Mouse (Mus musculus) erythroid progenitor cell, adult 5-6 weeks (primary cell): ENCODE measurements around the gene Pgam2. TPM values are rescaled to one million over a fixed set of nuclear protein-coding genes. Genes with fewer than 3 reads are reported as not detected.

Experiments used
- ATAC-seq: replicated peaks from 2 replicates; pipeline ENCODE4 v1.8.0; 2016; ENCODE audit warnings: moderate number of reproducible peaks, mild to moderate bottlenecking, moderate TSS enrichment, inconsistent platforms; ENCODE audit not compliant: poor library complexity, low FRiP score, severe bottlenecking
- total RNA-seq, 2 experiments: library from RNA; stranded (forward) in 1 of 2; stranded (reverse) in 1 of 2; fragments of 150-400 nt in 1 of 2; fragments of 186-747, 209-891 nt in 1 of 2; gene quantifications; 2 replicates each; pipeline versions ENCODE4 v1.2.3 to v1.2.4; 2015 to 2017; ENCODE audit warnings: low replicate concordance in 2 of 2

Gene Pgam2
- total RNA-seq (2015; ENCODE audit: low replicate concordance) (not detected in 2 replicates), total RNA-seq (2017; ENCODE audit: low replicate concordance) (not detected in 2 replicates)

DNA sequence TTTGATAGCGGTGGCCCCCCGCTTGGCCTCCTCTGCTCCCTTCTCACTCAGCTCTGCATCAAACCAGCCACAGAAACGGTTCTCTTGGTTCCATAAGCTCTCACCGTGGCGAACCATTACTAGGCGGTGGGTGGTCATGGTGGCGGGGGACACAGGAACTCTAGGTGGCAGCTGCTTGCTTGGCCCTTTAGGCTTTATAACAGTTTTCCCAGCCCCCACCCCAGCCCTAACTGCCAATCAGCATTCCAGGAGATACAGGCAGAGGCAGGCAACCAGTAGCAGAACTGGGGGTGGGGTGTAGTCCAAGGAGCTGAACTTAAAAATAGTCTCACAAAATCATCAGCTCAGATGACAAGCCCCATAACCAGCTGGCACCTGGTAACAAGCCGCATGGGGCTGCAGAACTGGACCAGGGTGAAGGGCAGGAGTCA lies at the start of gene Pgam2:
TSS of gene Pgam2 (minus strand) at position 183 of the 431 bp plus-strand sequence.
- ATAC-seq, result no peak

DNA sequence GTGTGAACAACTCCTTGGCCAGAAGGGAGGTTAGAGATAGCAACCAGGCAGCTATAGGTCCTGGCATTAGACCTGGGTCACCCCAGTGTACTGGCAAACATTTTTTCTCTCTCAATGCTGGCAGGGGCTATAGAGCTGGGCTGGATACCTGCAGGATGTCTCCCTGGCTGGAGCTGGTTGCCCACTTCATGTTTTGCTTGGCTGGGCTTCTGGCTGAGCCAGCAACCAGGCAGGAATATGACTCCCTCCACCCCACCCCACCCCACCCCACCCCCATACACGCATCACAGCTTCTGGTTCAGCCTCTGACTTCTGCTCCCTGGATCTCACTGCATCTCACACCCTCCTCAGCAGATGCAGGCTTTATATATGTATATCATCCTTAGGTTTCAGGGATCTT lies 48.8 kb upstream of the Pgam2 start:
- no peak for ATAC-seq

- ATAC-seq, result 0 out of 2 replicates have a peak, but pooled peaks have one; percentile 25
These were observed 47.6 kb upstream of the Pgam2 start for GRCm38 (mm10) chr11:5851021-5851736.

- no peak for ATAC-seq
These were observed 46.9 kb upstream of the Pgam2 start for GRCm38 (mm10) chr11:5850452-5850851.

DNA sequence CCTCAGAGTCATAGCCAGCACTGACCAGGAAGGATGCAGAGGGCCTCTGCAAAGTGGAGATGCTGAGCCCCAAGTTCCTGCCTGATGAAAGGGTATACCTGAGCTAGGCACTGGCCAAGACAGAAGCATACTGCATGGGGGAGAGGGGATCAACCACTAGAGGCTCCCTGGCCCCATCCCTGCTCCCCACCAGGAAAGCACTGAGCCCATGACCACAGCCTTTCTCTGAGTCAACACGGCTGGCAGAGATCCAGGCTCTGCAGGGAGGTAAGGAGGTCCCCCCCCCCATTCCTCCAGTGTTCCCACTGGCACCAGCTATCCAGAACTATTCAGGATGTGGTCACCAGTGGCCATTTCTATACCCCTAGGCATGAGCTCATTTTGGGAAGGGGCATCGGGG lies 45.8 kb upstream of the Pgam2 start:
- ATAC-seq, result 0 out of 2 replicates have a peak, but pooled peaks have one; percentile 19

DNA sequence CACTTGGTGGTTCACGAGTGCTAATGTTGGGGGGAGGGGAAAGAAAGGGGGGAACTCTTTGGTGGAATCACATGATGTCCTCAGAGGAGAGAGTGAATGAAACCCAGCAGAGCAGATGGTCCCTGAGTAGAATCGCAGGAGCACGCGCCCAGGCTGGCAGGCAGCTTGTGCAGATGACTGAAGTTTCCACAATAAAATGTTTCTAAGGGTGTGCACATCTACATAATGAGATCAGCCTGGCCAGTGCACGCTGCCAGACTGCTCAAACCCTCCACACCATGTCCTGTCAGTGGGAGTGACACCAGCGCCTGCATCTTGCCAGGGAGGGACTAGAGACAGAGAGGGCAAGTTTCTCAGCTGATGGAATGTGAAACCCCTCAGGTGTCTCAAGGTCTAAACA lies 45.2 kb upstream of the Pgam2 start:
- ATAC-seq, result no peak

GRCm38 (mm10) chr11:5846639-5847345 lies 43.3 kb upstream of the Pgam2 start:
- no peak for ATAC-seq

DNA sequence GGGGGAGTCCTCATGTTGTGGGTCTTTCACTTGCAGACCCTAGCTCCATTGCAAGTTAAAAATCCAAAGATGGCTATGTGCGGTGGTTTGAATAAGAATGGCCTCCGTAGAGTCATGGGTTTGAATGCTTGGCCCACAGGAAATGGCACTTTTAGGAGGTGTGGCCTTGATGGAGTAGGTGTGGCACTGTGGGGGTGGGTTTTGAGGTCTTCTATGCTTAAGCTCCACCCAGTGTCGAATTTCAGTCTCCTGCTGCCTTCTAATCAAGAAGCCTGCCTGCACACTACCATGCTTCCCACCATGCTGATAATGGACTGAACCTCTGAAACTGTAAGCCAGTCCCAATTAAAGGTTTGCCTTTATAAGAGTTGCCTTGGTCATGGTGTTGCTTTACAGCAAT lies 39.6 kb upstream of the Pgam2 start:
- ATAC-seq, result no peak

GRCm38 (mm10) chr11:5841751-5842150 lies 38.2 kb upstream of the Pgam2 start:
- ATAC-seq, result no peak

- ATAC-seq, result no peak
These were observed 36.8 kb upstream of the Pgam2 start for GRCm38 (mm10) chr11:5840346-5840745.

DNA sequence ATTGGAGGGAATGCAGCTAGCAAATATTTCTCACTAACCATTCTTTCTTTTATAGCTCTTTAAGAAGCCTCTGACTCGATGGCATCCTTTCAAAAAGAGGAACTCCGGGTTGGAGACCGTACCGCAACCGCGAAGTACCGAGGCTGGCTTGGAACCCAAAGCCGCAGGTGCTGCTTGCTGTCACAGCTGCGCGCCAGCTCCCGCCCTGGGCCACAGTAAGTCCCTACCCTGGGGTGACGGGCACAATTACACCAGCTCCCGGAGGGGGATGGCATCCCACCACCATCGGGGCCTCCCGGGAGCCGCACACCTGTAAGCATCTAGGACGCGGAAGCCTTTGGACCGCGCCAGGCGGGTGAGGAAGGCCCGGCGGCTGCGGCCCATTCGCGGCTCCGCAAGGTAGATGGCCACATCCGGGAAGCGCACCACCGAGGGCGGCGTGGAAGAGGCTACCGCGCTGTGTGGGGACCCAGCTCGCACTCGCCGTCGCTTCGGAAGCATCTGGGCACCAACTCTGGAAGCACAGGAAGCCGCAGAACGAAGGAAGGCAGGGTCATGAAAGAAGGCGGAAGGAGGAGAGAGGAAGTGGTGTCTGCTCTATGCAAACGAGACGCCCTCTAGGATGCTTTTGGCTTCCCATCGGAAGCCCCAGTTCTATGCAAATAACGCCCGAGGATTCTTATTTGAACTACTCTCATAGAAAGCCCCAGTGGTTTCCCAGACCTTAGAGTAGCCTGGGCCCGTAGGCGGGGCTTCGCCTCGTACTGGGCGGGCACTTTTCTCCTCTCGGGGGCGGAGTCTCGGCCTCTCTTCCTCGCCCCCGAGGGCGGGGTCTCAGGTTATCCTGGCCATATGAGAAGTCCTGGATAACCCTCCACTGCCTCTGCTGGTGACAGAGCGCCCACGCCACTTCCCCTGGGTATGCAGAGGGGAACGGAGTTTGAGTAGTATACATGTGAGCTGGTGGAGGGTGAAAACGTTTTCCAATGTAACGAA lies 34.0 kb upstream of the Pgam2 start, which contains the start of gene Polm:
TSS of gene Polm (minus strand) at position 766 of the 996 bp plus-strand sequence.
- peak; percentile 97 for ATAC-seq

DNA sequence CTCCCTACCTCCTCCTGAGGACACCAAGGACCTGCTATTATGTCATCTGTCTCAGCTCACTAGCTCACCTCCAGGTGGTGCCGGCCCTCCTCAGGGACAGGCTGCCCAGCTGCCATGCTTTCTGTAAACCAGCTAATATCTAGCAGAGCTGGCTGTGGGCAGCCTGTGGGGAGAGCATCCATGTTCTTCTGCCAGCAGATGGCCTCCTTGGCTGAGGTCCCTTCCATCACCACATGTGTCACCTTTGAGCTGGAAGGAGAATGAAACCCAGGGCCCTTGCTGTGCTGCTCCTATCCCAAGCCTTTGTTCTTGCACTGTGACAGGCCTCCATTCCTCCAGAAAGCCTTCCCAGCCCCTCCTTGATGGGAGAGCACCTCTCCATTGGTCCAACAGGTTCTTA lies 32.6 kb upstream of the Pgam2 start:
- ATAC-seq, result no peak

- ATAC-seq, result no peak
These were observed 31.5 kb upstream of the Pgam2 start for GRCm38 (mm10) chr11:5835057-5835456.

GRCm38 (mm10) chr11:5834506-5834905 lies 31.0 kb upstream of the Pgam2 start:
- no peak for ATAC-seq

DNA sequence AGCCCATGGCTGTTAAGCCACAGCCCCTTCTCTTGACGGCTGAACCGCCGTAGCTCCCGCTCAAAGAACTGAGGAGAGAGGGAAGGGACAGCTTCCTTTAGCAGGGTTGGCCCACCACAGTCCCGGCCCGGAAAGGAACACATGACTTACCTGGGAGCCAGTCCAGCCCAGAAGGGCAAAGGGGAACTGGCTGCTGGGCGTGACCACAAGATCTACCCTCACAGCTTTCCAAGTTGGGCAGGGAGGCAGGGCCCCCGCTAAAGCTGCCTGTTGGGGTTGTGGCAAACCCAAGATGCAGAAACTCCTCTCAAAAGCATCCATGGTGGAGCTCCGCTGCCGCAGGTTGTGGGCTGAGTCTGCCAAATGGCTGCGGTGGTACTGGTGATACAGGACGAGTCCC lies 25.8 kb upstream of the Pgam2 start:
- no peak for ATAC-seq

GRCm38 (mm10) chr11:5828509-5829191 lies 25.1 kb upstream of the Pgam2 start:
- no peak for ATAC-seq

DNA sequence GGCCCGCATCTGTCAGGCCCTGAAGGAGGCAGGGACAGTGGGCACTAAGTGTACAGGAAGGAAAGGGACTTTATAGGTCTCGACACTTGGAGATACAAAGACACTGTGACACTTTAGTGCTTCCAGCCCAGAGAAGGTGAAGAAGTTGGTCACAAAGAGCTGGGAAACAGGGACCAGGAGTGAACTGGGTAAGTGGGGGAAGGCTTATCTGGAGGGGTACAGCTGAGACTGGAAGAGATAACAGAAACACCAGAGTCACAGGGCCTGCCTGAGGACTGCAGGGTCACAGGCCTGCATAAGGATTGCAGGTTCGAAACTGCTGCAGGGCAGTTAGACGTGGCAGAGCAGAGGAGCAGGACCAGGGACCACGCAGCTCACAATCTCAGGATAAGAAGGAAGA lies 24.4 kb upstream of the Pgam2 start:
- ATAC-seq, result no peak

GRCm38 (mm10) chr11:5825432-5825831 lies 21.9 kb upstream of the Pgam2 start:
- ATAC-seq, result no peak

DNA sequence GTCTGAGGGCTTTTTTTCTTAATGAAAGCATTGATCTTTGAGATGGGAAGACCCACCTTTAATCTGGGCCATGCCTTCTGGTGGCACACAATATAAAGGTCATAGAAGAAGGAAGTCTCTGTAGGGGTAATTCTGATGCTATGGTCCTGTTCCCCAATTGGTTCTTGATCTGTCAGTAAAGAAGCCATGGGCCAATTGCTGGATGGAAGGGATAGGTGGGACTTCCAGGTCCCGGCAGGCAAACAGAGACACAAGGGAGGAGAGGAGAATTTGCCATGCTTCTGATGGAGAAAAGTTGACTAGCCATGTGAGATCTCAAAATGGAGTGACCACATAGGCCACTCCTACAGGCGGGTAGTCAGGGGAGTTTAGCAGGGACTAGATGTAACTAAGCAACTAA lies 15.7 kb upstream of the Pgam2 start:
- ATAC-seq, result no peak
